Mouse (Mus musculus): ENCODE measurements around the gene Dap3.

GRCm38 (mm10) chr3:88951327-88951800 is 383 bp upstream of the Dap3 start:
- TF ChIP-seq CTCF (conservative IDR thresholded peaks at IDR 0.05 in 1 of 2, IDR thresholded peaks at IDR 0.05 in 1 of 2; ENCODE audit: low read depth in 2 of 2, low read length in 2 of 2) = no peak
- TF ChIP-seq POLR2A (IDR thresholded peaks at IDR 0.05; ENCODE audit: low read depth, low read length) = no peak
- TF ChIP-seq JUND (conservative IDR thresholded peaks at IDR 0.05; ENCODE audit: low read depth, low read length) = no peak
- no peak for TF ChIP-seq NRF1 (IDR thresholded peaks at IDR 0.05; ENCODE audit: low read depth, low read length)
- TF ChIP-seq E2F4 (IDR thresholded peaks at IDR 0.05; ENCODE audit: insufficient replicate concordance, low read depth, low read length) = no peak
- no peak for TF ChIP-seq ETS1 (conservative IDR thresholded peaks at IDR 0.05; ENCODE audit: low read depth, low read length)
- TF ChIP-seq MAFK (IDR thresholded peaks at IDR 0.05; ENCODE audit: insufficient replicate concordance, low read length) = no peak
- TF ChIP-seq MAX (IDR thresholded peaks at IDR 0.05; ENCODE audit: low read length) = no peak
- TF ChIP-seq ZNF384 (IDR thresholded peaks at IDR 0.05; ENCODE audit: low read depth, low read length) = no peak
